Mouse (Mus musculus) bone marrow, adult 2 months (tissue): Measurements from ENCODE around the gene Pcnx3. TPM values are rescaled to one million over a fixed set of nuclear protein-coding genes. Genes with fewer than 3 reads are reported as not detected.

Experiments
- H3K27ac ChIP-seq: fragments of 200-500 bp; 2 replicates; pipeline ENCODE4 v1.5.1; 2012; ENCODE audit warnings: low read depth, mild to moderate bottlenecking, control low read depth, inconsistent platforms, low read length; ENCODE audit not compliant: control insufficient read depth, poor library complexity, insufficient read depth
- H3K4me1 ChIP-seq: fragments of 200-500 bp; 2 replicates; pipeline ENCODE4 v1.6.1; 2011; ENCODE audit warnings: low read length; ENCODE audit not compliant: control insufficient read depth, insufficient read depth
- H3K4me3 ChIP-seq: fragments of 200-500 bp; replicated peaks from 2 replicates; pipeline ENCODE3; 2011; ENCODE audit warnings: mild to moderate bottlenecking, low read depth, low read length, control low read depth; ENCODE audit not compliant: control insufficient read depth
- CTCF ChIP-seq: fragments of 200-500 bp; IDR thresholded peaks from 2 replicates; pipeline ENCODE4 v1.5.1; 2011; ENCODE audit warnings: low read length, control low read depth; ENCODE audit not compliant: control insufficient read depth, insufficient read depth
- POLR2A ChIP-seq: fragments of 200-500 bp; IDR thresholded peaks from 2 replicates; pipeline ENCODE4 v1.6.1; 2011; ENCODE audit warnings: low read depth, mild to moderate bottlenecking, control low read depth, low read length, borderline replicate concordance; ENCODE audit not compliant: control insufficient read depth
- WGBS: fragments of 180-500 bp; shearing (Covaris S2); methylation state at CpG from one replicate; pipeline ENCODE4 v1.1.7; 2018; 5-methylcytosine and 5-hydroxymethylcytosine counted together
- polyA plus RNA-seq: library from polyadenylated mRNA; stranded (reverse); fragments of >200 nt; gene quantifications from 2 replicates; pipeline ENCODE4 v1.2.4, GENCODE M21; 2011; ENCODE audit warnings: low replicate concordance; ENCODE audit not compliant: missing spikeins, insufficient read depth, insufficient read length

The Pcnx3 gene
- polyA plus RNA-seq, 1 experiment, result 99.7 TPM

DNA sequence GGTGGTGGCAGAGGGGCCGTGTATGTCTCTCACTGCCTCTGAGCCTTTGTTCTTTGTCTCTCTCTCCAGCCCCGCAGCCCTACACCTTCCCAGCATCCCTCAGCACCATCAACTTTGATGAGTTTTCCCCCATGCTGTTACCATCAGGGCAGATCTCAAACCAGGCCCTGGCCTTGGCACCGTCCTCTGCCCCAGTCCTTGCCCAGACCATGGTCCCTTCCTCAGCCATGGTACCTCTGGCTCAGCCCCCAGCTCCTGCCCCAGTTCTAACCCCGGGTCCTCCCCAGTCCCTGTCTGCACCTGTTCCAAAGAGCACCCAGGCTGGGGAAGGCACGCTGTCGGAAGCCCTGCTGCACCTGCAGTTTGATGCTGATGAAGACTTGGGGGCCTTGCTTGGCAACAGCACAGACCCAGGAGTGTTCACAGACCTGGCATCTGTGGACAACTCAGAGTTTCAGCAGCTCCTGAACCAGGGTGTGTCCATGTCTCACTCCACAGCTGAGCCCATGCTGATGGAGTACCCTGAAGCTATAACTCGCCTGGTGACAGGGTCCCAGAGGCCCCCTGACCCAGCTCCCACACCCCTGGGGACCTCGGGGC lies 41.9 kb downstream of the Pcnx3 start:
- TF ChIP-seq CTCF (no peak), POLR2A (no peak)
- 87% methylated on average over 8 of the region's 8 CpGs for WGBS
- no peak overlapping the region for H3K27ac ChIP-seq
- no peak overlapping the region for H3K4me3 ChIP-seq
- H3K4me1 ChIP-seq, result peaks cover 1% of the 10 kb centered on the region; the same call in 1 of the 2 replicates

DNA sequence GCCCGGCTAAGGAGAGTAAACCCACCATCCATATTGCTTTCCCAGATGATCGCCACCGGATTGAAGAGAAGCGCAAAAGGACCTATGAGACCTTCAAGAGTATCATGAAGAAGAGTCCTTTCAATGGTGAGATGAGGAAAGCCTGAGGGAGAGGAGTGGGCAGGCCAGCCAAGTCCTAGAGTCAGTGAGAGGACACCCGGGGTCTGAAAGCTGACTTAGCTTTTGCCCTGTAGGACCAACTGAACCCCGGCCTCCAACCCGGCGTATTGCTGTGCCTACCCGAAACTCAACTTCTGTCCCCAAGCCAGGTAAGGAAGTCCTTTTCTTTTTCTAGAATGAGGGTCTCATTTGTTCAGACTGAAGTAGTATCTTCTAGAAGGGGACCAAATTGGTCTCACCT lies 43.4 kb downstream of the Pcnx3 start:
- WGBS, result 91% methylated on average over 9 of the region's 9 CpGs
- Histone ChIP-seq H3K27ac (no peak overlapping the region), H3K4me1 (peaks cover 1% of the 10 kb centered on the region; the same call in 1 of the 2 replicates), H3K4me3 (no peak overlapping the region)
- TF ChIP-seq POLR2A (no peak), CTCF (no peak)

DNA sequence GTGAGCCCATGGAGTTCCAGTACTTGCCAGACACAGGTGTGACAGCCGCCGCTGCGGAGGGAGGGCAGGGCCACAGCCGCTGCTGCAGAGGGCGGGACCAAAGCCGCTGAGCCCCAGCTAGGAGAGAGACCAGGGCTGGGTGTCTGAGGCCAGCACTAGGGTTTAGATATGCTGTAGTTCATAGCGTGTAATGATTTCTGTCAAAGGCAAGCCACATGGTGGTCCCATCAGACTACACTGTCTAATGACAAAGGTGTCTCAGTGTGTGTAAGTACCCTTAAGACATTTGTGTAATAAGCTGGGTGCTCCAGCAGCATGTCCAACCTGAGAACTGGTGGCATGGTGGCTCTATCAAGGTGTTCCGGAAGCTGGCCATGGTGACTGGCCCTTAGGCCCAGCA lies 47.1 kb downstream of the Pcnx3 start:
- WGBS, result 93% methylated on average over 8 of the region's 8 CpGs
- TF ChIP-seq CTCF, result no peak
- TF ChIP-seq POLR2A, result no peak
- H3K27ac ChIP-seq, result no peak overlapping the region
- no peaks in the 10 kb centered on the region; the same call in none of the 2 replicates for H3K4me1 ChIP-seq
- H3K4me3 ChIP-seq, result no peak overlapping the region

DNA sequence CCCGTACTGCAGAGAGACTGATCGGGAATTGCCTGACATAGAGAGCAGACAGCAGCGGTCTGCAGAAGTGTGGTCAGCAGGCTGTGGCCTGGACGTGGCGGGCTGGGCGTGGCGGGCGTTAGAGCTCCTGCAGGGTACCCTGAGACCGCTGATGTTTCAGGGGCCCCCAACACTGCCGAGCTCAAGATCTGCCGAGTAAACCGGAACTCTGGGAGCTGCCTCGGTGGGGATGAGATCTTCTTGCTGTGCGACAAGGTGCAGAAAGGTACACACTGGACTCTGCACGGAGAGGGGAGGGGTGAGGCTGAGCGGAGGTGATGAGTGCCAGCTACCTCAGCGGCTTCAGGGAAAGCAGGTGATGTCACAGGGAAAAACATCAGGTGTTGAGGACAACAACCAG lies 47.7 kb downstream of the Pcnx3 start:
- H3K4me3 ChIP-seq, result no peak overlapping the region
- TF ChIP-seq POLR2A (no peak), CTCF (no peak)
- no peaks in the 10 kb centered on the region; the same call in none of the 2 replicates for H3K4me1 ChIP-seq
- no peak overlapping the region for H3K27ac ChIP-seq
- WGBS, result 92% methylated on average over 17 of the region's 17 CpGs

DNA sequence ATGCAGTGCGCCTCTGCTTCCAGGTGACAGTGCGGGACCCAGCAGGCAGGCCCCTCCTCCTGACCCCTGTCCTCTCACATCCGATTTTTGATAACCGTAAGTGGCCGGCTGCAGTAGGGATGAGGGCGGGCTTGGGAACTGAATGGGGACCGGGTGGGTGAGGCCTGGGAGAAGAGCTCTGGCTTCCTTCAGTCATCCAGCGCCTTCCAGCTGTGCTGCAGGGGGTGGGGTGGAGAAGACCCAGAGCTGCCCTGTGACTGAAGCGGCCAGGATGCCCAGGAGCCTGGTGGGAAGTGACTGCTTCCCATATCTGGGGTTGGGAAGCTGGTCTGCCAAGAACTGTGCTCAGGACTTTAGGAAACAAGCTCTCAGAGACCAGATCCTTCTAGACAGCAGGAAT lies 48.4 kb downstream of the Pcnx3 start:
- no peak overlapping the region for H3K27ac ChIP-seq
- H3K4me3 ChIP-seq, result no peak overlapping the region
- TF ChIP-seq CTCF (no peak), POLR2A (no peak)
- WGBS, result 93% methylated on average over 9 of the region's 9 CpGs
- no peaks in the 10 kb centered on the region; the same call in none of the 2 replicates for H3K4me1 ChIP-seq

DNA sequence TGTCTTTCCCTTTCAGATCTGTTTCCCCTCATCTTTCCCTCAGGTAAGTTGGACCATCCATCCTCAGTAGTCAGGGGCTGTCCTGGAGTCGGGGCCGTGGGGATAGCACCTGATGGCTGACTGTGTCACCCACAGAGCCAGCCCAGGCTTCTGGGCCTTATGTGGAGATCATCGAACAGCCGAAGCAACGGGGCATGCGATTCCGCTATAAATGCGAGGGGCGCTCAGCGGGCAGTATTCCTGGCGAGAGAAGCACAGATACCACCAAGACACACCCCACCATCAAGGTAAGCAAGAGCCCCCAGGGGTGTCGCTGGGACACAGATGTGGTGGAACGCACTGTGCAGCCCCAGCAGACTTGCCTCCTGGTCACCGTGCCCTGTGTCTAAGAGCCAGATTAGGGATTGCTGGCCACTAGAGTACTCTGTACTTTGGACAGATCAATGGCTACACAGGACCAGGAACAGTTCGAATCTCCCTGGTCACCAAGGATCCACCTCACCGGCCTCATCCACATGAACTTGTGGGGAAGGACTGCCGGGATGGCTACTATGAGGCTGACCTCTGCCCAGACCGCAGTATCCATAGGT lies 50.2 kb downstream of the Pcnx3 start:
- 91% methylated on average over 18 of the region's 18 CpGs for WGBS
- H3K4me3 ChIP-seq, result peak overlapping the region; percentile 89
- no peaks in the 10 kb centered on the region; the same call in none of the 2 replicates for H3K4me1 ChIP-seq
- no peak for TF ChIP-seq POLR2A
- no peak for TF ChIP-seq CTCF
- no peak overlapping the region for H3K27ac ChIP-seq

DNA sequence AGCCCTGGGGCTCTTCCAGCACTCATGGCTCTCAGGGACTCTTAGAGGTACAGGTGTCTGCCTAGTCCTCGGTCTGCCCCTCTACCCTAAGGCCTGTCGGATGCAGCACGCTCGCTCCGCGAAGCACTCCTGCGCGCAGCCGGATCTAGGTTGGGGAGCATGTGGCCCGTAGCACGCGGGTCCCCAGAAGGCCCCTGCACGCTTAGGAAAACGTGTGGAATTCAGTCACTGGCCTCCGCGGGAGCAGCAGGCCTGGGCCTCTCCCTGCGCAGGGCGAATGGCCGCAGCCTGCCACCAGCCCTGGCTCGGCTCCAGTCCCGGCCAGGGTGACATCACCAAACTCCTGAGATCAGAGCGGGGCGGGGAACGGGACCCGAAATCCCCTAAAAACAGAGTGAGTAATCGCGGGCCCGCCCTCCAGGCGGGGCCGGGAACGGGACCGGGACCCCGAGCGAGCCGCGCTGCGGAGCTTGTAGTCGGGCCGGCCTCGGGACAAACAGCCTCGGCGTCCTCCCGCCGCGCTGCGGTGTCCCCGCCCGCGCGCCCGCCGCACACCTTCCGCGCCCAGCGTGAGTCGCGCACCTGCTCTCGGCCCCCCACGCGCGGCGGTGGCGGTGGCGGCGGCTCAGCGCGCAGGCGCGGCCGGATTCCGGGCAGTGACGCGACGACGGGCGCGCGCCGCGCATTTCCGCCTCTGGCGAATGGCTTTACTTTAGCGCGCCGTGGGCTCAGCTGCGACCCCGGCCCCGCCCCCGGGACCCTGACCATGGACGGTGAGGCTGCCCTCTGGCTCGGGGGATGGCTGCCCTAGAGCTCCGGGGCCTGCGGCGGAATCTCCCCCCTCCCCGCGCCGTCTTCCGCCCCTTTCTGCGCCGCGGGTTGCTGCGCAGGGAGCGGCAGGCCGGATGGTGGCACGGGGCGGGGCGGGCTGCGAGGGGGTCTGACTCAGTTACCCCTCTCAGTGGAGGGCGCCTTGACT lies 51.4 kb downstream of the Pcnx3 start, which contains the start of gene Rela:
Gene Rela, plus strand, starts transcription at position 415 of the 979 bp plus-strand sequence.
- H3K4me3 ChIP-seq, result peak within 1 kb of the TSS; percentile 89
- peak within 1 kb of the TSS; percentile 93 for H3K27ac ChIP-seq
- H3K4me1 ChIP-seq, result no peaks in the 10 kb centered on the region; the same call in none of the 2 replicates
- no peak for TF ChIP-seq CTCF
- TF ChIP-seq POLR2A, result peak; percentile 73; the same call in 1 of the 2 replicates
- under 1% methylated on average over 109 of the region's 109 CpGs for whole genome bisulfite sequencing

DNA sequence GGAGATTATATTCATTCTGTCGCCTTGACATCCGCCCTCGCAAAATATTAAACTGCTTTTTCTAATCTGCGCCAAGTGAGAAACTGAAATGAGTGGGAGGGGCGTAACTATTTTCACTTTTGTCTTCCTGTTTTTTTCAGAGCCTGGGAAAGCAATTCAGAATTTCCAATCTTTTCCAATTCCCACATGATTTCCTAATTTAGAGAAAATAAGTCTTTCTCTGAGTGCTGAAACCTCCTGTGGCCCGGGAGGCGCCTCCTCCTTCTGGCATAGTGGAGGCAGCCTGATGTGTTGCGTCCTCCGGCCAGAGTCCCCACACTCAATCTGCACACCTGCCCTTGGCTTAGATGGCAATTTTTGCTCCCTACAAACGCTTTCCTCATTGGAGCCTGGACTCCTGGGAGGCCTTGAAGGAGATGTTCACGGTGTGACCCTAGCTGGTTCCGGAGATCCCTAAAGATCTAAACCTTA lies 52.1 kb downstream of the Pcnx3 start:
- Histone ChIP-seq H3K4me1 (no peaks in the 10 kb centered on the region; the same call in none of the 2 replicates), H3K4me3 (peak overlapping the region; percentile 89), H3K27ac (peak overlapping the region; percentile 93)
- TF ChIP-seq CTCF (no peak), POLR2A (no peak)
- 4% methylated on average over 12 of the region's 12 CpGs for WGBS
